Mouse (Mus musculus): Measurements from ENCODE around the gene Nsmce4a. TPM values are rescaled to one million over a fixed set of nuclear protein-coding genes. Genes with fewer than 3 reads are reported as not detected.
A peak's percentile ranks its signal among the peaks of the same experiment; 100 is the strongest.
"Not testable (repeated sequence)": the region's sequence is repeated elsewhere in the genome, so short reads cannot be mapped to it uniquely, and the experiment has no call there.

Nsmce4a gene
- total RNA-seq, 2 experiments from 2014 or later, result 36.0 to 38.0 TPM

- DNase-seq (ENCODE audit: low spot score in 2 of 2), result no peak
- intact Hi-C loops (cut with DNase I), result loop anchor here (1.0 to 5.0 kb wide), 3 partner anchors 27 to 136 kb away; no protein-coding TSS in a partner anchor
Measured at GRCm38 (mm10) chr7:130545893-130546292, 27.0 kb downstream of the Nsmce4a start.

GRCm38 (mm10) chr7:130545401-130545800, 27.5 kb downstream of the Nsmce4a start:
- intact Hi-C loops (cut with DNase I), result loop anchor here (5.0 kb wide), 2 partner anchors 57 to 137 kb away; no protein-coding TSS in a partner anchor
- DNase-seq (ENCODE audit: low spot score in 2 of 2), result no peak

- no peak for DNase-seq (ENCODE audit: low spot score in 2 of 2)
- intact Hi-C loops (cut with DNase I), result no loop called here
Measured at GRCm38 (mm10) chr7:130543181-130543580, 29.7 kb downstream of the Nsmce4a start.

DNA sequence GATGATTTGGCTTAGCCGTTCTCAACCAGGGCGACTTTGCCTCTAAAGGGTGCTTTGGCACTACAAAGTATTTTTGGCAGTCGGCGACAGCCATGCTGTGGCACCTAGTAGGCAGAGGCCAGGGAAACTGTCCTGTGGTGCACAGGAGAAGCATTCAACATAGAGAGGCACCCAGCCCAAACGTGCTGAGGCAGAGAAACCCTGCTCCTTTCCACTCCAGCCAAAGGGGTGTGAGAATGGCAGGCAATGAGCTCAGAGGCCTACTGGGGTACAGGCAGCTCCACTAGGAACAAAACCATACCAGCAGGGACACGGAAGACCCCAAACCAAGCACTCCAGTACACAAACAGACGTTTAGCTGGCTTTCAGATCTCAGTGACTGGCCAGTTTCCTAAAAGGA, 32.7 kb downstream of the Nsmce4a start:
- no peak for DNase-seq (ENCODE audit: low spot score in 2 of 2)
- intact Hi-C loops (cut with DNase I), result no loop called here

GRCm38 (mm10) chr7:130537068-130537467, 35.9 kb downstream of the Nsmce4a start:
- intact Hi-C loops (cut with DNase I), result no loop called here

GRCm38 (mm10) chr7:130535174-130535573, 37.7 kb downstream of the Nsmce4a start:
- intact Hi-C loops (cut with DNase I), result no loop called here
- no peak for DNase-seq (ENCODE audit: low spot score in 2 of 2)

More at GRCm38 (mm10) chr7:130537068-130537467, 35.9 kb downstream of the Nsmce4a start:
- no peak for DNase-seq (ENCODE audit: low spot score in 2 of 2)

DNA sequence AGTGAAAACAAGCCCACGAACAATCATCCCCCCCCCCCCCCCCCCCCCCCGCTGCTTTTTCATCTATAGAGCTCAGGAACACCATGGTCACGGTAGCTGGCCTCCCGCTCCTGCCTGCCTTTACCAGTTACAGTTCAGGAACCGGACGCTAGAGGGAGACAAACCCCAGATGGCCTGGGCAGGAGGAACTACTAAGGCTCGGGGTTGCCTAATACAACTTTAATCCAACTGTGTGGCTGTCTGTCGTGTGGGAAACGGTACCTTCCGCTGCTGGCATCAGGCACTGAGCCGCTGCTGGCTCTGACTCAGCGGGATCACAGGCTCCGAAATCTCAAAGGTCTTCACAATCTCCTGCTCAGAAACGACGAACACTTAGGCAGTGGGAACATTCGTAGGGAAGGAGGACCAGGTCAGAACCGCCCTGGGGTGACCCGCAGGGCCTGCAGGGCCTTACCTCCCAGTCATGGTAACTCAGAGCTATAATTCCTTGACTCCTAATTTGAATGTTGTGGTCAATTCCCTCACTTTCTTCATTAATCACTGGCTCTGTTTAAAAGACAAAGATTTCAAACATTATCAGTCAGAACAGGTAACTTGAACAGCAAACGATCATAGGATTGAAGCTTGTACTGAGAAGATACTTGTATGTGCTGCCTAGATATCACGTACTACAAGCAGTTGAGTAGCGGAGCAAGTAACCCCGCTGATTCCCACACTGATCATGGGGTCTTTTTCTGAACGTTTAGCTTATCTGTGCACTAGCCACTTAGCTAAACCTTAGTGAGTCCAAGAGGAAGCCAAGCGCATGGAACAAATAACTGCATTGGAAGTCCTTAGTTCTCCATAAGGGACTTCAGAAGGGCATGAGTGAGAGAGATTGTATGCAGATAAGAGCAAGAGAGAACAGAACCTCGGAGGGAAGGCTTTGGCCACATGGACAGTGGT, 39.3 kb downstream of the Nsmce4a start:
- DNase-seq (ENCODE audit: low spot score in 2 of 2), result peak; percentile 77 to 83
- intact Hi-C loops (cut with DNase I), result loop anchor here (5.0 kb wide), 1 partner anchor 229 kb away; no protein-coding TSS in a partner anchor

- intact Hi-C loops (cut with DNase I), result loop anchor here (5.0 kb wide), 1 partner anchor 231 kb away; no protein-coding TSS in a partner anchor
- not testable (repeated sequence) for DNase-seq (ENCODE audit: low spot score in 2 of 2)
Measured at GRCm38 (mm10) chr7:130531138-130531537, 41.8 kb downstream of the Nsmce4a start.

DNA sequence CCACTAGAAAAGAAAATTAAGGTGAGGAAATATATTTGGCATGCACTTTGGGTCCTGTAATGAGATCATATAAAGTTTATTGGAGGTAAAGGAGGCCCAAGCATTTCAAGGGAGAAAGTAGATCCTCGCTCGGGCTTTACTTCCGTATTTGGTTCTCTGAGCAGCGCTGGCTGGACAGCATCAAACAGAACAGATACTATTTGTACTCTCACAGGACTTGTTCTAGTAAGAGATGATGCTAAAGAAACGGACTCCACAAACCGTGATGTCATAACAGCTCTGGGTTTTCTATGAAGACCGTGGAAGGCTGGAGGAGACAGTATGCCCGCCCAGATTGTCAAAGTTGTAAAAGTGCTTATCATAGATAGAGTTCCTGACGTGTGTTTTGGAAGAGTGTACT, 45.6 kb downstream of the Nsmce4a start:
- no peak for DNase-seq (ENCODE audit: low spot score in 2 of 2)
- intact Hi-C loops (cut with DNase I), result no loop called here

GRCm38 (mm10) chr7:130523451-130523850, 49.5 kb downstream of the Nsmce4a start:
- intact Hi-C loops (cut with DNase I), result no loop called here
- no peak for DNase-seq (ENCODE audit: low spot score in 2 of 2)

DNA sequence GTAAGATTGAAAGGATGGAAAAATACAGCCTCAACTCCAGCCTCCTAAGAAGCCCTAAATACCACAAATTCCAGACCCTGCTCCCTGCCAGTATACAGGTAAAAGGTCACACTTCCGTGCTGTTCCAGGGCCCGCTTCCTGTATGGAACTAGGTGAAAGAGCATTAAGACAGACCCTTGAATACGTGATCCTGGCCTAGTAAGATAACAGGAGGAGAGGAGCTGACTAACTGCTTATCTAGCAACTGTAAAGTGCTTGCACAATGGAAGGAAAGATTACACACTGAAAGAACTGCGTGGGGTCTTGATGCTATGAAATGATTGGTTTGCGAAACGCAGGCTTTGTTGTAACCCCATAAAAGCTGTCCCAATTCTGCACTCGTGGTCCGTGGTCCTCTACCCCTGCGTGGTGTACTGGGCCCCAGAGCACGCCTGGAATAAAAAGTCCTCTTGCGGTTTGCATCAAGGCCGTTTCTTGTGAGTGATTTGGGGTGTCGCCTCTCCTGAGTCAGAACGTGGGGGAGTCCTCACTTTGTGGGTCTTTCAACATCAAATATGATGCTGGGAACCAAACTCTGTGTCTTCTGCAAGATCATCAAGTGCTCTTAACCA, 52.0 kb downstream of the Nsmce4a start:
- intact Hi-C loops (cut with DNase I), result no loop called here
- DNase-seq (ENCODE audit: low spot score in 2 of 2), result no peak

- DNase-seq (ENCODE audit: low spot score in 2 of 2), result no peak
- intact Hi-C loops (cut with DNase I), result no loop called here
Measured at GRCm38 (mm10) chr7:130520049-130520425, 52.9 kb downstream of the Nsmce4a start, which contains the start of gene Ate1. Ate1 (minus strand) TSS chr7:130520369.

DNA sequence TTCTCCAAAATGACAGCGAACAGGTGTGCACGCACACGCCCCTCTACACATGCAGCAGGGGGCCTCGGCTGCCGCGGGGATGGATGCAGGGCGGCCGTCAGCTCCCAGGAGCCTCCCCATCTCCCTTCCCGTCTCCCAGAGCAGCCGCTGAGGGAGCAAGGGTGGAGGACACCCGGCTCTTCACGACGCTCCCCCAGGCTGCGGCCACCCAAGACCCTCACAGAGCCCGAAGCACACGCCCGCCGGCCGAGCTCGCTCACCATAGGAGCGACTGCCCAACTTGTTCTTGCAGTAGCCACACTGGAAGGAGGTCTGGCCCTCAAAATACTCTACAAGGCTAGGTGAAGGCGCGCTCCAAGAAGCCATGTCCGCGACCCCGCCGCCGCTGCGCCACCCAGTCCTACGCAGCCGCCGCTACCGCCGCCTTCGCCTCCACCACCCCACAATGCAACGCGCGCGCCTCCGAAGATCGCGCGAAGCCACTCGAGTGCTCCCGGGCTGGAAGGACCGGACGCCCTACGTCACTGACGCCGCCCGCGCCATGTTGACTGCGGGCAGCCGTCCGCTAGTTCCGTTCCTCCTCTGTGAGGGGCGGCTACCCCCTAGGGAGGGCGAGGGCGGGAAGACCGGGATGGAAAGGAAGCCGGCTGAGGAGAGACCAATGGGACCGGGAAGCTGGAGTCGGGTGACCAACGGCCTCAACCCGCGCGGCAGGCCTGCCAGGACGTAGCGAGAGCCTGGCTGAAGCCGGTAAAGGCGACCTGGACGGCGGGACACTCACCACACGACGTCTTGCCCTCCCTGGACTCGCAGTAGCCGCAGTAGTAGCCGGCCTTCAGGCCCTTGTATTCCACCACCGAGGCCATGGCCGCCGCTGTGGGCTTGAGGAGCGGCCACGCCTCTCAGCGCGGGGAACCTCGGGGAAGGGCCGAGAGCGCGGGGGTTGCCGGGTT, 53.5 kb downstream of the Nsmce4a start:
- intact Hi-C loops (cut with DNase I), result loop anchor here (1.0 kb wide), 1 partner anchor 27 kb away; no protein-coding TSS in a partner anchor

DNA sequence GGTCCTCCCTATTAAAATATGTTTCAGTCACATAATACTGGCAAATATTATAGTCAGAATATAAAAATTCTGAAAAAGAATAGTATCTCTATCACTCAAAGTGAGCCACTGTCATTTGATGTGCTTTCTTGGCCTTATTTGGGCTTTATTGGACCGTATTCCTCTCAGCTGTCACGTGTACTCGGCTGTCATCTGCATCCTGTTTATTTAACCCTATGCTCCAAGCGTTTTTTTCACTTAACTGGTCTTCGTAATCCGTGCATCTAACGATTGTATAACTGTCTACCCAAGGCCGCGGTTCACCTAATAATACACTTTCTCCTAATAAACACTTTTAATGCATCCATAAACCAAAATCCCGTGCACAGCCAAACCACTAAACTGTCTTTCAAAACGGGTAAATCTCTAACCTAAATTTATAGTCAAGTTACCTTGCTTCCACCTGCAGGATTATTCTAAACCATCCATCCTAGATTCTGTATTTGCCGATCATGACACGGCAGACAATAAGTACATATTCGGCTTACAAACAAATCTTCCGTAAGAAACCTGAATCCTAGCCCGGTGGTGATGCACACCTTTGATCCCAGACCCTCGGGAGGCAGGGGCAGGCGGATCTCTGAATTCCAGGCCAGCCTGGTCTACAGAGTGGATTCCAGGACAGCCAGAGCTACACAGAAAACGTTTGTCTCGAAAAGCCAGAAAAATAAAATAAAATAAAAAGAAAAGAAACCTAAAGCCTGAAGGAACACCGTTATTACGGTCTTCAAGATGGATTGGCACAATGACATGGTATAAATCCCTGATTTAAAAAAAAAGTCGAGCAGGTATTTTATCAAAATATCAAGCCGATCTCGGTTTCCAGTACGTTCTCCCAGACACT, 54.5 kb downstream of the Nsmce4a start:
- DNase-seq (ENCODE audit: low spot score in 2 of 2), result peak in 1 of 2 experiments; percentile 13
- intact Hi-C loops (cut with DNase I), result loop anchor here (1.0 kb wide), 1 partner anchor 28 kb away; no protein-coding TSS in a partner anchor

More for the DNA sequence above, 53.5 kb downstream of the Nsmce4a start:
- peak; percentile 98 to 99 for DNase-seq (ENCODE audit: low spot score in 2 of 2)

DNA sequence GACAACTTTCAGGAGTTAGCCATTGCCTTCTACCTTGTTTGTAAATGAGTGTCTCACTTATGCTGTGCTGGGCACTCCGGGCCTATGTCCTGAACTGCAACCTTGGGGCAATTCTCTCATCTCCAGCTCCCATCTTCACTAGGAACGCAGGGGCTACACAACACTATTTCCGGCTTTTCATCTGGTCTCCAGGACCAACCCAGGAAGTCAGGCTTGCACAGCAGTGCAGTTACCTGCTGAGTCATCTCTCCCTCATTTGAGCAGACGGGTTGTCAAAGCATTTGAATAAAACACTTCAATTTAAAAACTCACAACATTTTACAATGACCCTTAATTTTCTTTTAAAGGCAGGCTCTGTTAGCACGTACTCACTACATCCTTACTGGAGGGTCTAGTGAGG, 62.7 kb downstream of the Nsmce4a start:
- no peak for DNase-seq (ENCODE audit: low spot score in 2 of 2)
- intact Hi-C loops (cut with DNase I), result no loop called here

- DNase-seq (ENCODE audit: low spot score in 2 of 2), result no peak
- intact Hi-C loops (cut with DNase I), result no loop called here
Measured at GRCm38 (mm10) chr7:130503006-130503405, 69.9 kb downstream of the Nsmce4a start.

GRCm38 (mm10) chr7:130501499-130501898, 71.4 kb downstream of the Nsmce4a start:
- intact Hi-C loops (cut with DNase I), result no loop called here
- DNase-seq (ENCODE audit: low spot score in 2 of 2), result no peak

DNA sequence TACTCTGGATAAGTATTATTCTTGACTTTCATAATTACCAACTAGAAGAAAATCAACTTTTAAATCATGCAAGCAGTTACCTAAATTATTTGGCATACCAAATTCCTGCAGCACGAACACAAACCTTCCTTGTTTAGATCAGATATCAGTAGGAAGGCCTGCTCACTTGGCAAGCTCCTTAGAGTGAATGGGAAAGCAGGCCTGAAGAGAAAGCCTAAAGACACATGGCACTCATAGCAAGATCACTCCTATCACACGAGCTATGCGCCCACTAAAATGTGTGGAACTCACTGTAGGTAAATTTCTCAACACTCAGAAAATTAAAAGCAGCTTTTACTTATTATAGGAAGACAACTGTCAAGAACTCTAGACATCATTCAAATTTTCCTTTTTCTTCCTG, 79.6 kb downstream of the Nsmce4a start:
- intact Hi-C loops (cut with DNase I), result no loop called here
- DNase-seq (ENCODE audit: low spot score in 2 of 2), result no peak

All from left cerebral cortex, postnatal 36 days (tissue).